Mouse (Mus musculus) ES-Bruce4 (cell line): Measurements from ENCODE around the gene H2-DMa.

Source experiments
- CTCF ChIP-seq: IDR thresholded peaks from one replicate; pipeline ENCODE4 v1.8.1; 2011; ENCODE audit warnings: low read depth, low read length
- EP300 ChIP-seq: IDR thresholded peaks from 2 replicates; pipeline ENCODE4 v1.6.1; 2011; ENCODE audit warnings: low read depth, low read length; ENCODE audit not compliant: insufficient read depth
- POLR2A ChIP-seq: IDR thresholded peaks from one replicate; pipeline ENCODE4 v1.8.1; 2011; ENCODE audit warnings: low read length; ENCODE audit not compliant: insufficient read depth

DNA sequence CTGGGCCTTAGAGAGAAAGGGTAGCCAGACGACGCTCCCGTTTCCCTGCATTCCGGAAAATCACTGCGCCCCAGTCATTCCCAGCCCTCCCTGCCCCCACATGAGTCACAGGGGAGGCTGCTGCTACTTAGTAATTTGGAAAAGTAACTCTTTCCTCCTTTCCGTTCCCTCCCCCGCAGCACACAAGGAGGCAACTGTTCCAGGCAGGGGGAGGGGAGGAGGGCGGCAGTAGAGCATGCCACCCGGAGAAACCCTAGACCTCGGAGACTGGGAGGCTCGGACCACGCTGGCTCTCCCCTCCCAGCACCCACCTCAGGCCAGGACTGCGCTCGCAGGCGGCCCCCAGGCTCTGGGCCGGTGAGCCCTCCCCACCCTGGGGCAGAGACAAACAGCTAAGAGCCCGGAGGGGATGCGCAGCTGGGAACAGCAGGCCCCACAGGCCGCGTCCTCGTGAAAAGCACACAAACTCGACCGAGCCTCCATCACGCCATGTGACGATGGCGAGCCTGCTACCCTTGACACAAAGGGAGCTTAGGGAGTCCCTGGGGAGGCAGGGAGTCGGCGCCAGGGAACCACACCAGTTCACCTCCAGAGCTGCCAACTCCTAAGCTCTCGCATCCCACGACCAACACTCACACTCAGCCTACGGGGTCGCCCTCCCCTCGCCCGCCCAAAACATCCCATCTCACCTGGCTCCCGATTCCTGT, 2.0 kb downstream of the H2-DMa start:
- TF ChIP-seq EP300, result no peak
- TF ChIP-seq POLR2A, result no peak
- TF ChIP-seq CTCF, result no peak
